Mouse (Mus musculus): ENCODE results near the gene Notch1.

DNA sequence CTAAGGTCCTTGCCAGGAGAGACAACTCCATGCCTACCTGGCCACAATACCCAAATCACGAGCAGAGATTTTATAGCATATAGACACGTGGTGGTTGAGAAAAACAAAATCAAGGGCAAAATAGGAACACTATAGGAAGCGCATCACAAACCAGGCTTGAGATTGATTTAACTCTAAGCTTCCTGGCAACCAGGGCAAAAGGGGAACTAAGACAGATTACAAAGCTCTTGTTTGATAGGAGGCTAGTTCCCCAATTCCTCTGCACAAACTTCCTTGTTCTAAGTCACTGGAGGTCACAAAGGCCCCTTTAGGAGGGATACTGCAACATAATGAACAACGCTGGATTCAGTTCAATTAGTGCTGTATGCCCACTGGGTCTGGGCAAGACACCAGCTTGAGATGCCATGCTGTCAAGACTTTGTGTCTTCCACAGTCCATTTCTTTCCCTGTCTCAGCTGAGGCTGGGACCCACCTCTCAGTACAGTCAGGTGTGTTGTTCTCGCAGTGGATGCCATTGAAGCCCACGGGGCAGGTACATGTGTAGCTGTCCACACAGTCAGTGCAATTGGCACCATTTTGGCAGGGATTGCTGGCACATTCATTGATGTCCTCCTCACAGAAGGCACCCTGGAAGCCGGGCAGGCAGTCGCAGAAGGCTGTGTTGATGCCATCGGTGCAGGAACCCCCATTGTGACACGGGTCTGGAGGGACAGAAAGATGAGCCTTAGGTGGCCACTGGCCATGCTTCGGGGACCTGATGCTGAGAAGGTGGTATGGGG lies 44.0 kb downstream of the Notch1 start:
- TF ChIP-seq POLR2A (IDR thresholded peaks at IDR 0.05; ENCODE audit: borderline replicate concordance, extremely low read depth, low read depth, low read length), result no peak
- no peak for TF ChIP-seq CTCF (IDR thresholded peaks at IDR 0.05; ENCODE audit: insufficient read depth, low read length)
